16 mouse cellular contexts compared by ENCODE assay signal in genomic region chr13:97365557-97366244, GRCm38 (mm10).
A peak's percentile ranks its signal among the peaks of the same experiment; 100 is the strongest.
DNase-seq lines count a peak whose midpoint lies in the region; ATAC-seq and TF ChIP-seq lines count a peak whose summit lies in the region.
"Had no signal": no experiment of that assay in that cellular context is flagged by ENCODE, and none has a peak within 500 bp of the region (broad histone marks: within the 10 kb centered on the region; RNA-seq: fewer than 3 reads in every experiment).

No protein-coding gene starts in this region.

- WGBS in hindbrain, embryonic 12.5 days = 43% methylated on average over 18 of the region's 18 CpGs
- 23% methylated on average over 18 of the region's 18 CpGs for WGBS in neural tube, embryonic 13.5 days
- 54% methylated on average over 18 of the region's 18 CpGs for WGBS in forebrain, postnatal 0 days

- H3K4me2 ChIP-seq in hindbrain, embryonic 12.5 days (replicated peaks) = no peak overlapping the region
- peak overlapping the region; percentile 15; the same call in 1 of the 2 replicates for H3K4me2 ChIP-seq in neural tube, embryonic 13.5 days
- H3K4me2 ChIP-seq in forebrain, postnatal 0 days (ENCODE audit: low read depth) = no peak overlapping the region
- H3K4me2 ChIP-seq: forebrain, embryonic 15.5 days; liver, embryonic 11.5 days; lung, embryonic 15.5 days; stomach, embryonic 15.5 days had no signal

- no peaks in the 10 kb centered on the region for H3K36me3 ChIP-seq in hindbrain, embryonic 12.5 days
- H3K36me3 ChIP-seq in neural tube, embryonic 13.5 days = no peaks in the 10 kb centered on the region
- no peaks in the 10 kb centered on the region for H3K36me3 ChIP-seq in forebrain, postnatal 0 days (ENCODE audit: insufficient read depth)
- H3K36me3 ChIP-seq: forebrain, embryonic 15.5 days; lung, embryonic 15.5 days; stomach, embryonic 15.5 days had no signal

- no peaks in the 10 kb centered on the region for H3K9me3 ChIP-seq in hindbrain, embryonic 12.5 days (replicated peaks)
- H3K9me3 ChIP-seq in neural tube, embryonic 13.5 days = no peaks in the 10 kb centered on the region
- H3K9me3 ChIP-seq in forebrain, postnatal 0 days (ENCODE audit: low read length) = no peaks in the 10 kb centered on the region
- H3K9me3 ChIP-seq: forebrain, embryonic 15.5 days; lung, embryonic 15.5 days; stomach, embryonic 15.5 days had no signal

- H3K27me3 ChIP-seq in hindbrain, embryonic 12.5 days = no peaks in the 10 kb centered on the region
- H3K27me3 ChIP-seq in neural tube, embryonic 13.5 days = no peaks in the 10 kb centered on the region
- no peaks in the 10 kb centered on the region for H3K27me3 ChIP-seq in forebrain, postnatal 0 days (ENCODE audit: insufficient read depth, low read length)
- H3K27me3 ChIP-seq: forebrain, embryonic 15.5 days; lung, embryonic 15.5 days; stomach, embryonic 15.5 days had no signal

- H3K9ac ChIP-seq in hindbrain, embryonic 12.5 days = no peak overlapping the region
- H3K9ac ChIP-seq in neural tube, embryonic 13.5 days = no peak overlapping the region
- H3K9ac ChIP-seq in forebrain, postnatal 0 days = no peak overlapping the region
- H3K9ac ChIP-seq: forebrain, embryonic 15.5 days; lung, embryonic 15.5 days; stomach, embryonic 15.5 days had no signal

- H3K4me3 ChIP-seq in left cerebral cortex, adult 2 months = no peak overlapping the region
- no peak overlapping the region for H3K4me3 ChIP-seq in hindbrain, embryonic 12.5 days
- H3K4me3 ChIP-seq in neural tube, embryonic 13.5 days = no peak overlapping the region
- no peak overlapping the region for H3K4me3 ChIP-seq in forebrain, postnatal 0 days (ENCODE audit: low read depth, low read length)
- H3K4me3 ChIP-seq: forebrain, embryonic 15.5 days; gastrocnemius, adult 2 months; lung, embryonic 15.5 days; stomach, embryonic 15.5 days had no signal

- intact Hi-C loops in left cerebral cortex, postnatal 4 days (cut with DNase I) = no loop called here
- intact Hi-C loops in left cerebral cortex, adult 2 months (cut with DNase I) = no loop called here

- DNase-seq in cerebellum, postnatal 10 days = peak; percentile 45 to 56
- no peak for DNase-seq in cerebellum, adult 11 months
- peak; percentile 35 for DNase-seq in left cerebral cortex, postnatal 4 days
- no peak for DNase-seq in left cerebral cortex, adult 2 months (ENCODE audit: extremely low spot score in 1 of 2, low spot score in 2 of 2)
- no peak for DNase-seq in liver
- DNase-seq in forebrain, postnatal 0 days = no peak
- DNase-seq: cerebellum, adult 2 months; gastrocnemius, adult 2 months; heart, adult 18-20 months; kidney, postnatal 25 days had no signal

- peaks cover 10% of the 10 kb centered on the region for H3K4me1 ChIP-seq in hindbrain, embryonic 12.5 days
- H3K4me1 ChIP-seq in neural tube, embryonic 13.5 days (replicated peaks) = peaks cover 20% of the 10 kb centered on the region
- no peaks in the 10 kb centered on the region for H3K4me1 ChIP-seq in forebrain, postnatal 0 days (ENCODE audit: insufficient read depth)
- H3K4me1 ChIP-seq: forebrain, embryonic 15.5 days had no signal

- TF ChIP-seq CTCF in left cerebral cortex, adult 2 months (IDR thresholded peaks at IDR 0.05) = no peak
- no peak for TF ChIP-seq CTCF in forebrain, postnatal 0 days (IDR thresholded peaks at IDR 0.05; ENCODE audit: low read depth)

- peak; percentile 43; the same call in 1 of the 2 replicates for ATAC-seq in hindbrain, embryonic 12.5 days (ENCODE audit: low FRiP score)
- ATAC-seq in neural tube, embryonic 13.5 days (ENCODE audit: low read depth) = peak; percentile 83
- ATAC-seq in forebrain, postnatal 0 days = no peak
- ATAC-seq: forebrain, embryonic 15.5 days had no signal

- H3K27ac ChIP-seq in left cerebral cortex, adult 2 months = no peak overlapping the region
- H3K27ac ChIP-seq in hindbrain, embryonic 12.5 days = peak overlapping the region; percentile 35; the same call in 1 of the 2 replicates
- peak overlapping the region; percentile 50 for H3K27ac ChIP-seq in neural tube, embryonic 13.5 days (replicated peaks)
- no peak overlapping the region for H3K27ac ChIP-seq in forebrain, postnatal 0 days (ENCODE audit: low read depth, low read length)
- H3K27ac ChIP-seq: forebrain, embryonic 15.5 days; gastrocnemius, adult 2 months; lung, embryonic 15.5 days; stomach, embryonic 15.5 days had no signal

Comparison
In these comparisons a context has a peak if more than half of its experiments do, and no peak if none do; other contexts are left out.
1. DNase-seq: peak in cerebellum, postnatal 10 days (2 of 2) and left cerebral cortex, postnatal 4 days (single experiment); none in cerebellum, adult 11 months (single experiment), left cerebral cortex, adult 2 months (0 of 2), liver (single experiment) and forebrain, postnatal 0 days (single experiment).
2. H3K27ac ChIP-seq: peak in hindbrain, embryonic 12.5 days (single experiment) and neural tube, embryonic 13.5 days (single experiment); none in left cerebral cortex, adult 2 months (single experiment) and forebrain, postnatal 0 days (single experiment).